Mouse (Mus musculus) mesoderm, embryonic 11.5 days (tissue): Measurements from ENCODE around the gene Mip.
"Not testable (repeated sequence)": the region's sequence is repeated elsewhere in the genome, so short reads cannot be mapped to it uniquely, and the experiment has no call there.

Source experiments
- DNase-seq: peaks from one replicate; pipeline ENCODE4 v3.0.0-alpha.2; 2012; ENCODE audit warnings: low read depth, low spot score

Gene Mip

GRCm38 (mm10) chr10:128225538-128225937 lies at the start of gene Mip:
TSS of gene Mip (plus strand) at chr10:128225838.
- no peak for DNase-seq

GRCm38 (mm10) chr10:128175996-128176755 lies 49.5 kb upstream of the Mip start:
- DNase-seq = peak; percentile 88

GRCm38 (mm10) chr10:128177316-128177715 lies 48.3 kb upstream of the Mip start:
- no peak for DNase-seq

- no peak for DNase-seq
Measured at GRCm38 (mm10) chr10:128179989-128180388, 45.6 kb upstream of the Mip start, which contains the start of gene Rbms2. TSS of gene Rbms2 (minus strand) at chr10:128180297.

- DNase-seq = no peak
Measured at GRCm38 (mm10) chr10:128184296-128184695, 41.3 kb upstream of the Mip start.

- DNase-seq = no peak
Measured at GRCm38 (mm10) chr10:128185277-128185940, 40.2 kb upstream of the Mip start.

GRCm38 (mm10) chr10:128185959-128186358 lies 39.7 kb upstream of the Mip start:
- peak; percentile 91 for DNase-seq

- DNase-seq = no peak
Measured at GRCm38 (mm10) chr10:128187181-128187605, 38.4 kb upstream of the Mip start.

- DNase-seq = peak; percentile 83
Measured at GRCm38 (mm10) chr10:128188242-128188877, 37.3 kb upstream of the Mip start.

- no peak for DNase-seq
Measured at GRCm38 (mm10) chr10:128191472-128191871, 34.2 kb upstream of the Mip start.

GRCm38 (mm10) chr10:128192030-128192766 lies 33.4 kb upstream of the Mip start:
- not testable (repeated sequence) for DNase-seq

GRCm38 (mm10) chr10:128193113-128193512 lies 32.5 kb upstream of the Mip start:
- DNase-seq = no peak

GRCm38 (mm10) chr10:128194024-128194550 lies 31.6 kb upstream of the Mip start, which contains the start of gene Gls2:
TSS of gene Gls2 (plus strand) at chr10:128194457.
- peak; percentile 96 for DNase-seq

- no peak for DNase-seq
Measured at GRCm38 (mm10) chr10:128194551-128195461, 30.8 kb upstream of the Mip start.

GRCm38 (mm10) chr10:128201856-128202255 lies 23.8 kb upstream of the Mip start:
- no peak for DNase-seq

- DNase-seq = no peak
Measured at GRCm38 (mm10) chr10:128204941-128205340, 20.7 kb upstream of the Mip start.

- DNase-seq = no peak
Measured at GRCm38 (mm10) chr10:128208326-128208725, 17.3 kb upstream of the Mip start.

- DNase-seq = no peak
Measured at GRCm38 (mm10) chr10:128209311-128210009, 16.2 kb upstream of the Mip start.

GRCm38 (mm10) chr10:128210131-128210530 lies 15.5 kb upstream of the Mip start:
- no peak for DNase-seq

GRCm38 (mm10) chr10:128210954-128211353 lies 14.7 kb upstream of the Mip start:
- no peak for DNase-seq
